Mouse (Mus musculus) gastrocnemius, adult 2 months (tissue): ENCODE results near the gene Atn1. TPM values are rescaled to one million over a fixed set of nuclear protein-coding genes. Genes with fewer than 3 reads are reported as not detected.

Experiments used
- DNase-seq: peaks from one replicate; pipeline ENCODE4 v3.0.0; 2022
- H3K27ac ChIP-seq: fragments of 200-600 bp; 2 replicates; pipeline ENCODE4 v1.8.1; 2022; ENCODE audit warnings: mild to moderate bottlenecking
- H3K4me3 ChIP-seq: fragments of 200-600 bp; 2 replicates; pipeline ENCODE4 v1.8.1; 2022; ENCODE audit warnings: mild to moderate bottlenecking, moderate library complexity
- CTCF ChIP-seq: fragments of 200-600 bp; IDR thresholded peaks from 2 replicates; pipeline ENCODE4 v1.8.1; 2022; ENCODE audit warnings: antibody characterized with exemption, mild to moderate bottlenecking, moderate library complexity
- intact Hi-C: fragments of 180-260 bp; cut with DNase I; formaldehyde crosslinking; loops from one replicate; pipeline ENCODE4 v1.15.1; 2025
- microRNA-seq: library from miRNA; unstranded; fragments of <30 nt; microRNA quantifications from one replicate; pipeline ENCODE4 v1.2.0, GENCODE M21; 2021
- total RNA-seq, 2 experiments: library from RNA; stranded (reverse); gene quantifications; 2 replicates each; pipeline ENCODE4 v1.2.3; 2021

Gene Atn1
- total RNA-seq, 2 experiments from 2014 or later = 46.4 to 47.9 TPM

DNA sequence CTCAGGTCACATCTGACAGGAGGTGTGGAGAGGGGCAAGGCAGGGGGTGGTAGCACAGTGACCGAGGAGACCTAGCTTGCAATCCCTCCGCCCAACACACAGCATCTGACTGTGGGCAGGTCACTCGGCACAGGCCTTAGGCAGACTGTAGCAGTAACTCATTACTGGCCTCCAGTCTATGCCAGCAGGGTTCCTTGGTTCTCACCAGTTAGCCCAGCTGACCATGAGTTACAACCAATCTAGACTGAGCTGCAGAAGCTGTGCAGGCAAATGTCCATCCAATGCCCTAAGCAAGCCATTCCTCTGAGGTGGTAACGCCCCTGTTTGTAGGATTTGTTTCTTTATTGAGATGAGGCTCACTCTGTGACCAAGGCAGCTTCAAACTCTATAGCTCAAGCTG is 57.0 kb downstream of the Atn1 start:
- no peak overlapping the region for H3K4me3 ChIP-seq
- intact Hi-C loops = no loop called here
- TF ChIP-seq CTCF = no peak
- peak overlapping the region; percentile 87; the same call in 1 of the 2 replicates for H3K27ac ChIP-seq
- DNase-seq = no peak

DNA sequence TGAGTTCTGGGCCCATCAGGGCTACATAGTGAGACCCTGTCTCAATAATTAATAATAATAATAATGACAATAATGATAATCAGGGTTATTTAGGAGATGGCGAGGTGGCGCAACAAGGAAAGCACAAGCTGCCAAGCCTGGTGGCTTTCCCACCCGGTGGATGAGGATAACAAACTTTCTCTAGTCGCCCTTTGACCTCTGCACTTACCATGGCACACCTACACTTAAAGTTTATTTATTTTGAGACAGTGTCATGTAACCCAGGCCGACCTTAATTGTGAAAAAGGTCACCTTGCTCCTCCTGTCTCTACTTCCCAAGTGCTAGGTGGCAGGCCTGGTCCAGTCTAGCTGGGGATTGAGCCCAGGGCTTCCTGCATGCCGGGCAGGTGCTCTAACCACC is 57.6 kb downstream of the Atn1 start:
- H3K4me3 ChIP-seq = no peak overlapping the region
- no peak for DNase-seq
- intact Hi-C loops = no loop called here
- H3K27ac ChIP-seq = no peak overlapping the region
- no peak for TF ChIP-seq CTCF

DNA sequence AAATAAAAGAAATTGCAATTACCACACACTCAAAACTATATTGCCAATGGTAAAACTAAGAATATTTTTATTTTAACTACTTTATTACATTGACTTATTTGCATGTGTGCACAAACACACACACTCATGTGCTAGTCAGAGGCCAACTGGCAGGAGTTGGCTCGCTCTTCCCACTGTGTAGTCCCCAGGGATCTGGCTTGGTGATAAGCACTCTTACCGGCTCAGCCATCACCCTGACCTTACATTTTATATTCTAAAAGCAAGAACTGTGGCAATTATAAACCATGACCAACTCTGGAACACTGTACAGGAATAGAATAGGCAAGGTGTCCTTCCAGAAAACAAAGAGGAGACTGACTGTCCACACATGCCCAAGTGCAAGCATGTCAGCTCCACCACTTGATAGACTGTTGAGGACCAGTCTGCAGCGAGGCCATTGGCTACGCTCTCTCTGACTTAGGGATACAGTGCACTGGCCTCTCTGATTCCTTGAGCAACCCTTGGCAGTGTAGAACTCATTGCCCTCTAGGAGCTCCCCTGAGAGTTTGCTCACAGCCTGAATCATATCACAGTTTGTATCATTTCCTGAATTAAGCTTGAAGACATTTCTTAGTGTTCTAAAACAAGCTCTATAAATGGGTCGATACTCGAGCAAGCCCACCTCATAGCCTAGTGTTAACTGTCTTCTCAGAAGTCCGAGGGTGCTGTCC is 59.7 kb downstream of the Atn1 start:
- intact Hi-C loops = no loop called here
- peak overlapping the region; percentile 51 for H3K27ac ChIP-seq
- no peak for TF ChIP-seq CTCF

DNA sequence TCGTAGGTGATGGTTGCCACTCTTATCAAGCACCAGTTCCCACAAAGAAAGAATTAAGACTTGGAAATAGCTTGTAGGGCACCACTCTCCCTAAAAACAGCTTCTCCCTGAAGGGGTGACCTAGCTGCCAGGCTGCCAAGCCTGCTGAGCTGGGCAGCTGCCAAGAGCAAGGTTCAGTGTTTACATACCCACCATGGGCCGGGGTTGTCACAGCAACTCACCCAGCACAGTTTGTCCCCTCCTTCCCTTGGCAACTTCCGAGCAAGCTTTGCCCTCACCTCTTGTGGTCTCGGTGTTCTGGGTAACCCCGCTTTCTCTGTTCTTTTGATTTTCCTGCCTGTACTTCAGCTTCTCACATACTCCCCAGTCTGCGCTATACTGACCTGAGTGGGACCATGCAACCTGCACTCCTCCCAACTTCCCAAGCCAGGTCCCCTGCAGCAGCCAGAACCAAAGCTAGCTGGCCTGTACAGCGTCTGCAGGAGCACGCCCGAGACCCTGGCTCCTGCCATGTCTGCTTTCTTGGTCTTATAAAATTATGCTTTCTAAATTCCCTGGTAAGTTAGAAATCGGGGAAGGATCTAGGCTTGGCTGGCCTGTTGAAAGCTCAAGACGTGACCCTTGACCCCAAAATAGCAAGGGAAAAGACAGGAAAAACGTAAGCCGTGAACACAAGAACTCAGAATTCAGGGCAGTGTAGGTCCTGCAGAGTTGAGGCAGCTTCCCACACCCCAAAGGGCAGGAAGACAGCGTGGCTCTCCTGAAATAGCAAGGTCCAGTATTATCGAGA is 62.0 kb downstream of the Atn1 start:
- Histone ChIP-seq H3K4me3 (no peak overlapping the region), H3K27ac (peak overlapping the region; percentile 75)
- intact Hi-C loops = no loop called here
- DNase-seq = peak; percentile 66
- TF ChIP-seq CTCF = no peak

More for the DNA sequence above, 59.7 kb downstream of the Atn1 start:
- DNase-seq = no peak
- no peak overlapping the region for H3K4me3 ChIP-seq

DNA sequence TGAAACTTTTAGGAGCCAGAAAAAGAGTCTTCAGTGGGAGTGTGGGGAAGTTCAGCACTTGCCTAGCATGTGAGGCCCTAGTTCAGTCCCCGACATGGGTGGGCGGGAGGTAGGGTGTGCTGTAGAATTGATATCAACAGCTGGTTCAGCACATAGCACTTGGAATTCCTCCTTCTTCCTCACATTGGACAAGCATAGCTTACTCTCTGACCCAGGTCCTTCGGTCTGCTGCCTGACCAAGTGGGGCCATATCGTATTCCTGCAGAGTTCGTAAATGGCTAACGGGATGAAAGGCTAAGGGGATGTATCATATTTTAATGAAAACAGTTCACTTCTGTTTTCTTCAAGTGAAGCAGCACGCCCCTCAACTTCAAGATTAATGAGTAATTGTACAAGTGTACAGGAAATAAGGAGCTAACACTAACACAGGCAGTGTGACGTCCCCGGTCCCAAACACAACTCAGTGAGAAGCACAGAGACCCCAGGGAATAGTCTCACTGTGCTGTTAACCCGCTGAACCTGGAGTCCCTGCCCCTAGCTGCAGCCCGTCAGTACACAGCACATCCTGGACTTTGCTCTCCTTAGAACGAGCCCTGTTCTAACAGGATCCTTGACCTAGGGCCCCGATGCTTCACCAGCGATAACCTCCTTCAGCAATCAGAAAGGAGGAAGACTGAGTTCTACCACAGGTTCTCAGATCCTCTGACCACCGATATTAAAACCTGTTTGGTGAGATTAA is 62.9 kb downstream of the Atn1 start:
- intact Hi-C loops = no loop called here
- Histone ChIP-seq H3K27ac (peak overlapping the region; percentile 75), H3K4me3 (no peak overlapping the region)
- TF ChIP-seq CTCF = no peak
- no peak for DNase-seq

Small RNAs within 50 kb of the gene (microRNA-seq; reads per million reads assigned to microRNA genes)
- gene Mir141 (not detected), gene Mir200c (11.6 reads per million, percentile 10 among the genes with 10 or more reads in this experiment)

Other genes starting within 250 kb of the Atn1 start
- 10 to 100 TPM in 1 of 2 experiments, 1 to 10 TPM in 1; 7.4 to 10.5 TPM for gene C1ra, start 244.1 kb downstream of the Atn1 start, total RNA-seq
- gene C1s1, start 214.2 kb downstream of the Atn1 start, total RNA-seq = 10 to 100 TPM; 19.8 to 21.9 TPM
- gene C1rb, start 186.2 kb downstream of the Atn1 start, total RNA-seq = 1 to 10 TPM in 1 of 2 experiments, under 1 TPM in 1; 0.36 to 1.2 TPM
- under 1 TPM; 0.31 to 0.39 TPM for gene C1s2, start 120.4 kb downstream of the Atn1 start, total RNA-seq
- 10 to 100 TPM; 14.6 to 19.0 TPM for gene Lpcat3, start 93.5 kb downstream of the Atn1 start, total RNA-seq
- gene Emg1, start 44.3 kb downstream of the Atn1 start, total RNA-seq = 10 to 100 TPM; 57.7 to 71.8 TPM
- gene Phb2, start 44.2 kb downstream of the Atn1 start, total RNA-seq = 100 to 1,000 TPM; 142 to 184 TPM
- gene Ptpn6, start 17.8 kb downstream of the Atn1 start, total RNA-seq = under 1 TPM; 0.61 to 0.87 TPM
- 100 to 1,000 TPM; 145 to 182 TPM for gene Grcc10, start 15.2 kb downstream of the Atn1 start, total RNA-seq
- gene Gm45234, start 503 bp downstream of the Atn1 start, total RNA-seq = not detected
- 1 to 10 TPM; 1.2 to 2.0 TPM for gene Eno2, start 13.1 kb upstream of the Atn1 start, total RNA-seq
- gene Lrrc23, start 23.2 kb upstream of the Atn1 start, total RNA-seq = under 1 TPM in 1 of 2 experiments, not detected in 1; 0.48 TPM
- 1 to 10 TPM; 2.0 to 2.5 TPM for gene Spsb2, start 52.1 kb upstream of the Atn1 start, total RNA-seq
- gene Tpi1, start 57.8 kb upstream of the Atn1 start, total RNA-seq = 1,000 to 10,000 TPM; 2,224 to 2,391 TPM
- gene Usp5, start 73.0 kb upstream of the Atn1 start, total RNA-seq = 10 to 100 TPM; 43.4 to 50.1 TPM
- under 1 TPM; 0.26 to 0.31 TPM for gene Cdca3, start 73.0 kb upstream of the Atn1 start, total RNA-seq
- gene Gnb3, start 83.8 kb upstream of the Atn1 start, total RNA-seq = 1 to 10 TPM in 1 of 2 experiments, under 1 TPM in 1; 0.75 to 1.4 TPM
- gene P3h3, start 101.2 kb upstream of the Atn1 start, total RNA-seq = 1 to 10 TPM; 4.1 to 7.1 TPM
- not detected for gene Gpr162, start 107.5 kb upstream of the Atn1 start, total RNA-seq
- gene Cd4, start 131.7 kb upstream of the Atn1 start, total RNA-seq = not detected
- gene Lag3, start 155.2 kb upstream of the Atn1 start, total RNA-seq = under 1 TPM; 0.11 to 0.13 TPM
- gene Ptms, start 163.6 kb upstream of the Atn1 start, total RNA-seq = 10 to 100 TPM; 65.5 to 99.4 TPM
- gene Mlf2, start 174.9 kb upstream of the Atn1 start, total RNA-seq = 100 to 1,000 TPM; 202 to 204 TPM
- gene Cops7a, start 209.0 kb upstream of the Atn1 start, total RNA-seq = 100 to 1,000 TPM; 108 to 115 TPM
- under 1 TPM; 0.22 to 0.41 TPM for gene Pianp, start 240.2 kb upstream of the Atn1 start, total RNA-seq